Mouse (Mus musculus) kidney, postnatal 25 days (tissue): ENCODE measurements around the gene Olfr1315-ps1.

Experiments
- DNase-seq, 2 experiments: peaks; one replicate each; pipeline ENCODE4 v3.0.0; 2021; ENCODE audit warnings: mixed read lengths in 2 of 2

Olfr1315-ps1 gene

DNA sequence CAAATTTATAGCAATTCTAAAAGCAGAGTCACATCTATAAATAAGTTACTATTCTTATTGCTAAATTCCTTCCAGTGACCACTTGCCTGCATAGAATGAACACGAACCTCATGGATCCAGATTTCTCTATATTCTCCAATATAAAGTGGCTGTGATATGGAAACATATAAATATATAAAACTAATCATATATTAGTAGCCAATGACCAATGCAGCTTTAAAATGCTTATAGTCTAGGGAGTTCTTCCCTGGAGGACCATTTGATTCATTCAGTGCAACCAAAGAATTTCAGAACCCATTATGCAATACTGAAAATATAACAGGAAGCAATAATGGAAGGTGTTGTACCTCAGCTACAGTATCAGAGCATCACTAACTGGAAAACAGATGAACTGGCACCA is at the start of gene Olfr1315-ps1:
Gene Olfr1315-ps1, minus strand, starts transcription at position 101 of the 400 bp plus-strand sequence.
- DNase-seq: no peak

DNA sequence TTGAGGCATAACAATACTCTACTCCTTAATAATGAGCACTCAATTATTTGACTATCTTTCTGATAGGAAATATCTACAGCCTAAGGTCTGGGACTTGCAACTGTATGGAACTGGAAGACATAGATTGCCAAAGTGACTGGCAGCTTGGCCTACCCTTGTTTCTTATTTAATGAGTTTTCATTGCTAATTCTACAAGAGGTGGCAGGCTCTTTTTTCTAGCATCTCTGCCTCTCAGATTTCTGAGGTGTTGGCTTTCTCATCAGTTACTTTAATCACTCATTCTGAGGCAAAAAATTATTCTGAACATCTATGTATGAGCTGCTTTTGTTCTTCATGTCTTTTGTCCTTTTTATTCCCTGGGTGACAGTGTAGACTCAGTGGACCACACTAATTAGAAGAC is 38.7 kb upstream of the Olfr1315-ps1 start, which contains the start of gene Olfr1318:
Gene Olfr1318, plus strand, starts transcription at position 301 of the 400 bp plus-strand sequence.
- no peak for DNase-seq

DNA sequence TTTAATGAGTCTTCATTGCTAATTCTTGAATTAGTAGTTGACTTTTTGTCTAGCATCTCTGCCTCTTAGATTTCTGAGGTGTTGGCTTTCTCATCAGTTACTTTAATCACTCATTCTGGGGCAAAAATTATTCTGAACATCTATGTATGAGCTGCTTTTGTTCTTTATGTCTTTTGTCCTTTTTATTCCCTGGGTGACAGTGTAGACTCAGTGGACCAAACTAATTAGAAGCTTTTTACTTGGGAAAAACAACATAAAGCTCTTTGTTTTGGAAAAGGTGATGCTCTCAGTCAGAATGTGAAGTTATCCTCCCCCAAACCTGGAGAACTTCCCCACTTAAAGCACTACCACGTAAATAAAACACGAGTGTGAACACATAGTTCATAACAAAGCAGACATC is 24.8 kb upstream of the Olfr1315-ps1 start, which contains the start of gene Olfr1317:
Gene Olfr1317, plus strand, starts transcription at position 301 of the 400 bp plus-strand sequence.
- no peak for DNase-seq

DNA sequence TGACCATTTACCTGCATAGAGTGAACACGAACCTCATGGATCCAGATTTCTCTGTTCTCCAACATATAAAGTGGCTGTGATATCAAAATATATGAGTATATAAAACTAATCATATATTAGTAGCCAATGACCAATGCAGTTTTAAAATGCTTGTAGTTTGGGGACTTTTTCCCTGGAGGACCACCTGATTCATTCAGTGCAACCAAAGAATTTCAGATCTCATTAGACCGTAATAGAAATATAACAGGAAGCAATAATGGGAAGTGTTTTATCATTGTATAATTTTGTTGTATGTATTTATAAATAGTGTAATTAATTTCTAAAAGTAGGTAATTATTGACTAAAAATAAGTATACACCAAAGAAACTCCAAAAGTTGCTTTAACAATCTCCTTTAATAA is 19.6 kb upstream of the Olfr1315-ps1 start, which contains the start of gene Olfr1316:
Gene Olfr1316, minus strand, starts transcription at position 101 of the 400 bp plus-strand sequence.
- no peak for DNase-seq

DNA sequence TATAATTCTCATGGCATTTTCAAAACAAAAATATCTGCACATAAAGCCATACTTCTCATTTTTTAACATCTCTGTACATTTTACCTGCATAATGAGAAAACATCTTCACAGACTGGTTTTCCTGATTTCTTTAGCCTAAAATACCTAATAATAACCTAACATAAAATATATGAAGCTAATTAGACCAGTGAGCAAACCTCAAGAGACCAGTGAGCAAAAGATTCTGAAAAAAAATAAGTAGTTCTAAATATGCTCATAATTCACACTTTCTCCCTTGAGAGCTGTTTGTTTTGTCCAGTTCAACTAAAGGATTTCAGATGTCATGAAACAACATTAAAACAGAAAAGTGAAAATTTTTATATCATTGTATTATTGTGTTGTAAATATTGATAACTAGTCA is 18.6 kb downstream of the Olfr1315-ps1 start, which contains the start of gene Olfr1314:
Gene Olfr1314, minus strand, starts transcription at position 101 of the 400 bp plus-strand sequence.
- DNase-seq: no peak

DNA sequence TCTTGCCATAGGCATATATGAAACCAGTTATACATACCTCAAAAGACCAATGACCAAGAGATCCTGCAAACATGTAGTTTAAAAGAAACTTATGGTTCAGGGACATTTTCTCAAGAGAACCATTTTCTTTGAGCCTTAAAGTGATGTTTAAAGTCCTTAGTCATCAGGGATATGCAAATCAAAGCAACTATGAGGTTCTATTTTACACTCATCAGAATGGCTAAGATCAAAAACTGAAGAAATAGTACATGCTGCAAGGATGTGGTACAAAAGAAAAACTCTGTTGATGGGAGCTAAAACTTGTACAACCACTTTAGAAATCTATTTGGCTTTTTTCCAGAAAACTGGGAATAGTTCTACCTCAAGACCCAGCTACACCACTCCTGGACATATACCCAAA is 37.5 kb downstream of the Olfr1315-ps1 start, which contains the start of gene Olfr1313:
Gene Olfr1313, minus strand, starts transcription at position 101 of the 400 bp plus-strand sequence.
- no peak for DNase-seq
